Mouse (Mus musculus): ENCODE measurements around the gene Kcnj12. TPM values are rescaled to one million over a fixed set of nuclear protein-coding genes. Genes with fewer than 3 reads are reported as not detected.

The Kcnj12 gene
- polyA plus RNA-seq (2011; ENCODE audit: insufficient read depth, insufficient read length, low replicate concordance, missing spikeins): not detected in 2 replicates

- Histone ChIP-seq H3K4me3 (replicated peaks; ENCODE audit: control insufficient read depth, low read depth, low read length) (no peak within 1 kb of the TSS), H3K4me1 (ENCODE audit: control insufficient read depth, insufficient read depth, low read length) (no peaks in the 10 kb centered on the region), H3K27ac (ENCODE audit: control insufficient read depth, insufficient read depth, low read depth, low read length, poor library complexity) (no peak within 1 kb of the TSS)
- 3% methylated on average over 76 of the region's 81 CpGs for WGBS
- TF ChIP-seq POLR2A (IDR thresholded peaks at IDR 0.05; ENCODE audit: borderline replicate concordance, control insufficient read depth, low read depth, low read length): no peak
- TF ChIP-seq CTCF (IDR thresholded peaks at IDR 0.05; ENCODE audit: control insufficient read depth, insufficient read depth, low read length): no peak
Measured at GRCm38 (mm10) chr11:61022550-61023391, at the start of gene Kcnj12. Kcnj12 (plus strand) TSS chr11:61022564.

GRCm38 (mm10) chr11:60975097-60975496, 47.3 kb upstream of the Kcnj12 start:
- TF ChIP-seq POLR2A (IDR thresholded peaks at IDR 0.05; ENCODE audit: borderline replicate concordance, control insufficient read depth, low read depth, low read length): no peak
- no peak for TF ChIP-seq CTCF (IDR thresholded peaks at IDR 0.05; ENCODE audit: control insufficient read depth, insufficient read depth, low read length)
- Histone ChIP-seq H3K4me1 (ENCODE audit: control insufficient read depth, insufficient read depth, low read length) (no peaks in the 10 kb centered on the region), H3K4me3 (replicated peaks; ENCODE audit: control insufficient read depth, low read depth, low read length) (no peak overlapping the region), H3K27ac (ENCODE audit: control insufficient read depth, insufficient read depth, low read depth, low read length, poor library complexity) (no peak overlapping the region)
- 66% methylated on average over 11 of the region's 11 CpGs for WGBS

GRCm38 (mm10) chr11:60976234-60976633, 46.1 kb upstream of the Kcnj12 start:
- 76% methylated on average over 2 of the region's 2 CpGs for WGBS
- Histone ChIP-seq H3K4me1 (ENCODE audit: control insufficient read depth, insufficient read depth, low read length) (no peaks in the 10 kb centered on the region), H3K4me3 (replicated peaks; ENCODE audit: control insufficient read depth, low read depth, low read length) (no peak overlapping the region), H3K27ac (ENCODE audit: control insufficient read depth, insufficient read depth, low read depth, low read length, poor library complexity) (no peak overlapping the region)
- TF ChIP-seq CTCF (IDR thresholded peaks at IDR 0.05; ENCODE audit: control insufficient read depth, insufficient read depth, low read length) (no peak), POLR2A (IDR thresholded peaks at IDR 0.05; ENCODE audit: borderline replicate concordance, control insufficient read depth, low read depth, low read length) (no peak)

- Histone ChIP-seq H3K27ac (ENCODE audit: control insufficient read depth, insufficient read depth, low read depth, low read length, poor library complexity) (no peak overlapping the region), H3K4me3 (replicated peaks; ENCODE audit: control insufficient read depth, low read depth, low read length) (no peak overlapping the region), H3K4me1 (ENCODE audit: control insufficient read depth, insufficient read depth, low read length) (no peaks in the 10 kb centered on the region)
- TF ChIP-seq CTCF (IDR thresholded peaks at IDR 0.05; ENCODE audit: control insufficient read depth, insufficient read depth, low read length): no peak
- no peak for TF ChIP-seq POLR2A (IDR thresholded peaks at IDR 0.05; ENCODE audit: borderline replicate concordance, control insufficient read depth, low read depth, low read length)
- 53% methylated on average over 8 of the region's 8 CpGs for WGBS
Measured at GRCm38 (mm10) chr11:60976742-60977141, 45.6 kb upstream of the Kcnj12 start.

- TF ChIP-seq CTCF (IDR thresholded peaks at IDR 0.05; ENCODE audit: control insufficient read depth, insufficient read depth, low read length) (no peak), POLR2A (IDR thresholded peaks at IDR 0.05; ENCODE audit: borderline replicate concordance, control insufficient read depth, low read depth, low read length) (no peak)
- no peak overlapping the region for H3K27ac ChIP-seq (ENCODE audit: control insufficient read depth, insufficient read depth, low read depth, low read length, poor library complexity)
- no peak overlapping the region for H3K4me3 ChIP-seq (replicated peaks; ENCODE audit: control insufficient read depth, low read depth, low read length)
- no peaks in the 10 kb centered on the region for H3K4me1 ChIP-seq (ENCODE audit: control insufficient read depth, insufficient read depth, low read length)
- WGBS: 66% methylated on average over 3 of the region's 3 CpGs
Measured at GRCm38 (mm10) chr11:60977153-60977552, 45.2 kb upstream of the Kcnj12 start.

GRCm38 (mm10) chr11:60978658-60979057, 43.7 kb upstream of the Kcnj12 start:
- Histone ChIP-seq H3K4me3 (replicated peaks; ENCODE audit: control insufficient read depth, low read depth, low read length) (no peak overlapping the region), H3K27ac (ENCODE audit: control insufficient read depth, insufficient read depth, low read depth, low read length, poor library complexity) (no peak overlapping the region), H3K4me1 (ENCODE audit: control insufficient read depth, insufficient read depth, low read length) (no peaks in the 10 kb centered on the region)
- 75% methylated on average over 2 of the region's 2 CpGs for WGBS
- TF ChIP-seq CTCF (IDR thresholded peaks at IDR 0.05; ENCODE audit: control insufficient read depth, insufficient read depth, low read length) (no peak), POLR2A (IDR thresholded peaks at IDR 0.05; ENCODE audit: borderline replicate concordance, control insufficient read depth, low read depth, low read length) (no peak)

GRCm38 (mm10) chr11:60979788-60980187, 42.6 kb upstream of the Kcnj12 start:
- 53% methylated on average over 5 of the region's 5 CpGs for WGBS
- no peak overlapping the region for H3K4me3 ChIP-seq (replicated peaks; ENCODE audit: control insufficient read depth, low read depth, low read length)
- no peaks in the 10 kb centered on the region; the same call in 1 of the 2 replicates for H3K4me1 ChIP-seq (ENCODE audit: control insufficient read depth, insufficient read depth, low read length)
- no peak overlapping the region for H3K27ac ChIP-seq (ENCODE audit: control insufficient read depth, insufficient read depth, low read depth, low read length, poor library complexity)
- TF ChIP-seq POLR2A (IDR thresholded peaks at IDR 0.05; ENCODE audit: borderline replicate concordance, control insufficient read depth, low read depth, low read length) (no peak), CTCF (IDR thresholded peaks at IDR 0.05; ENCODE audit: control insufficient read depth, insufficient read depth, low read length) (no peak)

GRCm38 (mm10) chr11:60981693-60982486, 40.5 kb upstream of the Kcnj12 start:
- no peak overlapping the region for H3K27ac ChIP-seq (ENCODE audit: control insufficient read depth, insufficient read depth, low read depth, low read length, poor library complexity)
- no peak overlapping the region for H3K4me3 ChIP-seq (replicated peaks; ENCODE audit: control insufficient read depth, low read depth, low read length)
- 75% methylated on average over 14 of the region's 14 CpGs for WGBS
- TF ChIP-seq CTCF (IDR thresholded peaks at IDR 0.05; ENCODE audit: control insufficient read depth, insufficient read depth, low read length): no peak
- TF ChIP-seq POLR2A (IDR thresholded peaks at IDR 0.05; ENCODE audit: borderline replicate concordance, control insufficient read depth, low read depth, low read length): no peak
- no peaks in the 10 kb centered on the region; the same call in 1 of the 2 replicates for H3K4me1 ChIP-seq (ENCODE audit: control insufficient read depth, insufficient read depth, low read length)

All from bone marrow, adult 2 months (tissue).